Mouse (Mus musculus) myocyte (in vitro differentiated cells): ENCODE results near the gene Cfd.

Source experiments
- MAX ChIP-seq: IDR thresholded peaks from one replicate; pipeline ENCODE4 v1.6.1; 2011; ENCODE audit warnings: low read depth, mild to moderate bottlenecking, control low read depth
- POLR2A ChIP-seq: IDR thresholded peaks from one replicate; pipeline ENCODE4 v1.6.1; 2011; ENCODE audit warnings: low read depth, mild to moderate bottlenecking, control low read depth, moderate library complexity; ENCODE audit not compliant: insufficient read length
- TCF12 ChIP-seq: IDR thresholded peaks from one replicate; pipeline ENCODE4 v1.6.1; 2011; ENCODE audit warnings: mild to moderate bottlenecking, control low read depth; ENCODE audit not compliant: poor library complexity, insufficient read depth, severe bottlenecking

DNA sequence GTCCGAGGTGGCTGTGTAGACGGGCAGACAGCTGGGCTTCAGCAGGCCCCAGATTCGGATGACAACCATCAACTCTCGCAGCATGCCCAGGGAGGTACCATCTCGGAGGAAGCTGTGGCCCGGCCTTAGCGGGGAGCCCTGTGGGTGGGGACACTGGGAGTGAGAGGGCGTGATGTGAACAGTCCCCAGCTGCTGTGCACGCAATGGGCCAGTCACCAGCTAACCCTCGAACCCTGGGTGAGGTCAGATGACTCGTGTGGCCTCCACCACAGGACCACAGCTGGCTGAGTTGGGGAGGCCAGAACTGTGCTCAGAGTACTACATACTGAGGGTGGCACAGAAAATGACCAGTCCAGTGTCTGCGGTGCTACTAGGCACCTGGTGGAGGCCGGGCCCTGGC, 6.2 kb downstream of the Cfd start:
- no peak for TF ChIP-seq POLR2A
- TF ChIP-seq MAX: no peak
- no peak for TF ChIP-seq TCF12
